Mouse (Mus musculus): ENCODE data around the gene Zbtb43.

DNA sequence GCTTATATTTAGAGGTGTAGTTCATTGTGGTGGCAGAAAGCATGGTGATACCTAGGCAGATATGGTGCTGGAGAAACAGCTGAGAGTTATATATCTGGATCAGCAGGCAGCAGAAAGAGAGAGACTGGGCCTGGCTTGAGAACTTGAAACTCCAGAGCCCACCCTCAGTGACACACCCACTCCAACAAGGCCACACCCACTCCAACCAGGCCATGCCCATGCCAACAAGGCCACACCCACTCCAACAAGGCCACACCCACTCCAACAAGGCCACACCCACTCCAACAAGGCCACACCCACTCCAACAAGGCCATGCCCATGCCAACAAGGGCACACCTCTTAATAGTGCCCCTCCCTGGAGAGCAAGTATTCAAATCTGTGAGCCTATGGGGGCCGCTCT, 42.4 kb upstream of the Zbtb43 start:
- no peak for TF ChIP-seq CTCF (conservative IDR thresholded peaks at IDR 0.05 in 1 of 2, IDR thresholded peaks at IDR 0.05 in 1 of 2; ENCODE audit: low read depth in 2 of 2, low read length in 2 of 2)
- no peak for TF ChIP-seq RAD21 (IDR thresholded peaks at IDR 0.05; ENCODE audit: low read depth, low read length)
- no peak for TF ChIP-seq TCF12 (IDR thresholded peaks at IDR 0.05; ENCODE audit: low read depth, low read length)
- no peak for TF ChIP-seq POLR2A (IDR thresholded peaks at IDR 0.05; ENCODE audit: low read depth, low read length)
- no peak for TF ChIP-seq JUN (IDR thresholded peaks at IDR 0.05; ENCODE audit: insufficient read depth, low read depth, low read length)
- no peak for TF ChIP-seq E2F4 (IDR thresholded peaks at IDR 0.05; ENCODE audit: insufficient replicate concordance, low read depth, low read length)
- TF ChIP-seq MAX (IDR thresholded peaks at IDR 0.05; ENCODE audit: low read length), result no peak
- TF ChIP-seq BHLHE40 (IDR thresholded peaks at IDR 0.05; ENCODE audit: low read depth, low read length), result no peak
- no peak for TF ChIP-seq UBTF (IDR thresholded peaks at IDR 0.05; ENCODE audit: low read depth, low read length)
- no peak for TF ChIP-seq USF1 (IDR thresholded peaks at IDR 0.05; ENCODE audit: low read depth, low read length)
- TF ChIP-seq EP300 (IDR thresholded peaks at IDR 0.05; ENCODE audit: low read length), result no peak
- no peak for TF ChIP-seq KAT2A (IDR thresholded peaks at IDR 0.05; ENCODE audit: insufficient replicate concordance, low read length)
- TF ChIP-seq CHD1 (IDR thresholded peaks at IDR 0.05; ENCODE audit: low read depth, low read length), result no peak
